Mouse (Mus musculus): Measurements from ENCODE around the gene Cog8.
"Not testable (repeated sequence)": the region's sequence is repeated elsewhere in the genome, so short reads cannot be mapped to it uniquely, and the experiment has no call there.

DNA sequence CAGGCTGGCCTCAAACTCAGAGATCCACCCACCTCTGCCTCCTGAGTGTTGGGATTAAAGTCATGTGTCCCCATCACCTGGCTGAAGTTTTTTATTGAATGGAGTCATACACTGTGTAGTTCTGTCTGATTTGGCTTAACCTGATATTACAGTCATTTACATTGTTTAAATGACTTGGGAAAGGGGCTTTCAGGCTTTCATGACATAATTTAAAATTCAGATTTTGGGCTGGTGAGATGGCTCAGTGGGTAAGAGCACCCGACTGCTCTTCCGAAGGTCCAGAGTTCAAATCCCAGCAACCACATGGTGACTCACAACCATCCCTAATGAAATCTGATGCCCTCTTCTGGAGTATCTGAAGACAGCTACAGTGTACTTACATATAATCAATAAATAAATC is 22.9 kb downstream of the Cog8 start:
- TF ChIP-seq CTCF (IDR thresholded peaks at IDR 0.05; ENCODE audit: low read depth, low read length); POLR2A (IDR thresholded peaks at IDR 0.05; ENCODE audit: insufficient read depth, low read length); EP300 (IDR thresholded peaks at IDR 0.05; ENCODE audit: insufficient read depth, low read depth, low read length): not testable (repeated sequence)
